ENCODE assay signal across 10 mouse cellular contexts in the genomic region with DNA sequence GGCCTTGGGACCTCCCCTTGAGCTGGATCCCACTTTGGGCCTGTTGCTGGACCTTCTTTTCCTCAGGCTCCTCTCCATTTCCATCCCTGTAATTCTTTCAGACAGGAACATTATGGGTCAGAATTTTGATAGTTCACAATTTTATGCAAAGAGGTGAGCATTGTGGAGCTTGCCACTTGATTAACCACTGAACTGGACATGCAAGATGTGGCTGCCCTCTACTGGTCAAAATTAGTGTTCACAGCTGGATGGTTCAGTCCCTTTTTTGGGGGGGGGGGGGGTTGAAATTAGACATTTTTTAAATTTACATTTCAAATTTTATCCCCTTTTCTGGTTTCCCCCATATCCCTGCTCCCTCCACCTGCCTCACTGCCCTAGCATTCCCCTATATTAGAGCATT. TPM values are rescaled to one million over a fixed set of nuclear protein-coding genes. Genes with fewer than 3 reads are reported as not detected.
A peak's percentile ranks its signal among the peaks of the same experiment; 100 is the strongest.
DNase-seq lines count a peak whose midpoint lies in the region; ATAC-seq and TF ChIP-seq lines count a peak whose summit lies in the region.
"Had no signal": no experiment of that assay in that cellular context is flagged by ENCODE, and none has a peak within 500 bp of the region (broad histone marks: within the 10 kb centered on the region; RNA-seq: fewer than 3 reads in every experiment).

No protein-coding gene starts in this region.

- intact Hi-C loops in gastrocnemius, adult 2 months (cut with DNase I): no loop called here
- intact Hi-C loops in heart, postnatal 36 days (cut with DNase I): no loop called here

- H3K27me3 ChIP-seq in lung, postnatal 0 days (replicated peaks; ENCODE audit: insufficient read depth, low read length): no peaks in the 10 kb centered on the region
- H3K27me3 ChIP-seq: embryonic facial prominence, embryonic 15.5 days; hindbrain, embryonic 15.5 days had no signal

- no peaks in the 10 kb centered on the region for H3K9me3 ChIP-seq in lung, postnatal 0 days (ENCODE audit: low read length)
- H3K9me3 ChIP-seq: embryonic facial prominence, embryonic 15.5 days; hindbrain, embryonic 15.5 days had no signal

- H3K36me3 ChIP-seq in lung, postnatal 0 days (ENCODE audit: insufficient read depth, low read length): no peaks in the 10 kb centered on the region
- H3K36me3 ChIP-seq: embryonic facial prominence, embryonic 15.5 days; hindbrain, embryonic 15.5 days had no signal

- TF ChIP-seq CTCF in gastrocnemius, adult 2 months (IDR thresholded peaks at IDR 0.05): peak; percentile 28; the same call in 1 of the 2 replicates
- peak; percentile 28; the same call in 1 of the 2 replicates for TF ChIP-seq CTCF in lung, postnatal 0 days (IDR thresholded peaks at IDR 0.05)

- TF ChIP-seq EP300 in lung, postnatal 0 days (IDR thresholded peaks at IDR 0.05): no peak

- peak; percentile 25 for DNase-seq in gastrocnemius, adult 2 months
- DNase-seq in gastrocnemius, adult 8-10 months (ENCODE audit: low spot score in 2 of 2): no peak
- DNase-seq in lung, postnatal 0 days (ENCODE audit: low spot score): no peak
- DNase-seq in lung, postnatal 4 days: no peak
- peak; percentile 21 for DNase-seq in adipocyte (ENCODE audit: low spot score)
- peak; percentile 58 for DNase-seq in kidney, postnatal 14 days
- DNase-seq in frontal cortex, postnatal 25 days (ENCODE audit: low spot score in 2 of 2): no peak
- no peak for DNase-seq in heart, postnatal 36 days

- ATAC-seq in lung, postnatal 0 days: no peak

- no peak overlapping the region for H3K4me2 ChIP-seq in lung, postnatal 0 days (replicated peaks; ENCODE audit: low read depth, low read length)
- H3K4me2 ChIP-seq: embryonic facial prominence, embryonic 15.5 days; hindbrain, embryonic 15.5 days had no signal

- no peak overlapping the region for H3K27ac ChIP-seq in gastrocnemius, adult 2 months
- H3K27ac ChIP-seq in lung, postnatal 0 days (ENCODE audit: low read length): no peak overlapping the region
- H3K27ac ChIP-seq: embryonic facial prominence, embryonic 15.5 days; hindbrain, embryonic 15.5 days had no signal

- H3K4me1 ChIP-seq in lung, postnatal 0 days (ENCODE audit: insufficient read depth, low read depth, low read length): no peaks in the 10 kb centered on the region
- H3K4me1 ChIP-seq: embryonic facial prominence, embryonic 15.5 days; hindbrain, embryonic 15.5 days had no signal

- no peak overlapping the region for H3K9ac ChIP-seq in lung, postnatal 0 days (replicated peaks; ENCODE audit: low read depth)
- H3K9ac ChIP-seq: embryonic facial prominence, embryonic 15.5 days; hindbrain, embryonic 15.5 days had no signal

- H3K4me3 ChIP-seq in gastrocnemius, adult 2 months: no peak overlapping the region
- no peak overlapping the region for H3K4me3 ChIP-seq in lung, postnatal 0 days (ENCODE audit: low read depth, low read length)
- H3K4me3 ChIP-seq: embryonic facial prominence, embryonic 15.5 days; hindbrain, embryonic 15.5 days had no signal

RNA-seq across cellular contexts. Expression of a gene that starts 23.2 kb away (rescaled TPM):
- total RNA-seq in gastrocnemius, adult 2 months (2021): not detected
- total RNA-seq in gastrocnemius, adult 8-10 months (2022): not detected
- 0.11 and 10.3 TPM in 2 replicates for polyA plus RNA-seq in lung, postnatal 0 days (2015; fragmentation: Nextera tagmentation; extraction: Ambion mirVana)
- total RNA-seq in heart, postnatal 36 days (2021): not detected
- polyA plus RNA-seq: embryonic facial prominence, embryonic 15.5 days; hindbrain, embryonic 15.5 days had no signal

RNA-seq across cellular contexts. Expression of a gene that starts 51.4 kb away (rescaled TPM):
- under 1 TPM in 1 of 2 experiments, not detected in 1; 0.26 TPM for total RNA-seq in gastrocnemius, adult 2 months (2021)
- under 1 TPM in 2 of 4 experiments, not detected in 2; 0.58 to 0.70 TPM for total RNA-seq in gastrocnemius, adult 8-10 months (2022)
- polyA plus RNA-seq in lung, postnatal 0 days (2015; fragmentation: Nextera tagmentation; extraction: Ambion mirVana): not detected in 2 replicates
- under 1 TPM in 1 of 2 experiments, not detected in 1; 0.27 TPM for total RNA-seq in heart, postnatal 36 days (2021)
- polyA plus RNA-seq: hindbrain, embryonic 15.5 days had no signal

RNA-seq across cellular contexts. Expression of a gene that starts 56.6 kb away (rescaled TPM):
- not detected for total RNA-seq in gastrocnemius, adult 2 months (2021)
- not detected for total RNA-seq in gastrocnemius, adult 8-10 months (2022)
- polyA plus RNA-seq in lung, postnatal 0 days (2015; fragmentation: Nextera tagmentation; extraction: Ambion mirVana): 0.35 and 46.5 TPM in 2 replicates
- not detected for total RNA-seq in heart, postnatal 36 days (2021)
- polyA plus RNA-seq: embryonic facial prominence, embryonic 15.5 days; hindbrain, embryonic 15.5 days had no signal

Comparison
In these comparisons a context has a peak if more than half of its experiments do, and no peak if none do; other contexts are left out.
1. DNase-seq: peak in gastrocnemius, adult 2 months (single experiment), adipocyte (single experiment) and kidney, postnatal 14 days (single experiment); none in gastrocnemius, adult 8-10 months (0 of 2), lung, postnatal 0 days (single experiment), lung, postnatal 4 days (0 of 2), frontal cortex, postnatal 25 days (0 of 2) and heart, postnatal 36 days (0 of 2).